15 mouse cellular contexts compared by ENCODE assay signal in genomic region chr19:17643128-17643797, GRCm38 (mm10).
DNase-seq lines count a peak whose midpoint lies in the region; ATAC-seq and TF ChIP-seq lines count a peak whose summit lies in the region.
"Had no signal": no experiment of that assay in that cellular context is flagged by ENCODE, and none has a peak within 500 bp of the region (broad histone marks: within the 10 kb centered on the region; RNA-seq: fewer than 3 reads in every experiment).

No protein-coding gene starts in this region.

- H3K27ac ChIP-seq in hindbrain, embryonic 13.5 days = no peak overlapping the region
- H3K27ac ChIP-seq in hindbrain, embryonic 10.5 days = no peak overlapping the region
- H3K27ac ChIP-seq: heart, embryonic 10.5 days had no signal

- CTCF ChIA-PET in Patski (lab: Charles Lee) = no interaction called here

- TF ChIP-seq POLR2A in brain, embryonic 14.5 days (IDR thresholded peaks at IDR 0.05; ENCODE audit: borderline replicate concordance, extremely low read depth, insufficient read depth, insufficient read length, poor library complexity, severe bottlenecking) = no peak

- intact Hi-C loops in left cerebral cortex, postnatal 4 days (cut with DNase I) = no loop called here

- peak; percentile 23 for TF ChIP-seq CTCF in Patski (IDR thresholded peaks at IDR 0.05)
- no peak for TF ChIP-seq CTCF in brain, embryonic 14.5 days (IDR thresholded peaks at IDR 0.05; ENCODE audit: borderline replicate concordance, extremely low read depth, insufficient read depth, insufficient read length)

- no peaks in the 10 kb centered on the region for H3K36me3 ChIP-seq in hindbrain, embryonic 13.5 days
- H3K36me3 ChIP-seq in hindbrain, embryonic 10.5 days = no peaks in the 10 kb centered on the region

- no peak overlapping the region for H3K4me2 ChIP-seq in hindbrain, embryonic 13.5 days

- in situ Hi-C loops in Patski (cut with MboI; ENCODE audit: low pct_unique_long_range_greater_than_20kb) = no loop called here

- H3K4me3 ChIP-seq in hindbrain, embryonic 13.5 days = no peak overlapping the region
- H3K4me3 ChIP-seq in hindbrain, embryonic 10.5 days = no peak overlapping the region
- H3K4me3 ChIP-seq: heart, embryonic 10.5 days had no signal

- DNase-seq in hindbrain, embryonic 10.5 days (ENCODE audit: low spot score) = no peak
- peak; percentile 34 for DNase-seq in left cerebral cortex, postnatal 4 days
- DNase-seq in left cerebral cortex, adult 8-10 months (ENCODE audit: low spot score in 2 of 2) = no peak
- peak; percentile 19 for DNase-seq in Patski (ENCODE audit: low read depth, low spot score)
- peak; percentile 50 for DNase-seq in brain, embryonic 14.5 days (ENCODE audit: low read depth)
- no peak for DNase-seq in gastrocnemius, adult 8-10 months (ENCODE audit: low spot score in 2 of 2)
- DNase-seq: cerebellum, adult 9-10 months; gastrocnemius, postnatal 25 days; heart, postnatal 14 days; kidney, adult 11 months; liver, postnatal 0 days; thymus, postnatal 25 days had no signal

- no peak overlapping the region for H3K9ac ChIP-seq in hindbrain, embryonic 13.5 days
- H3K9ac ChIP-seq: liver, postnatal 0 days had no signal

- 68% methylated on average over 3 of the region's 3 CpGs for WGBS in hindbrain, embryonic 13.5 days
- WGBS in hindbrain, embryonic 10.5 days = 76% methylated on average over 3 of the region's 3 CpGs

- no peaks in the 10 kb centered on the region for H3K4me1 ChIP-seq in hindbrain, embryonic 13.5 days (replicated peaks)
- no peaks in the 10 kb centered on the region for H3K4me1 ChIP-seq in hindbrain, embryonic 10.5 days (replicated peaks)
- H3K4me1 ChIP-seq: heart, embryonic 10.5 days had no signal

- H3K27me3 ChIP-seq in hindbrain, embryonic 13.5 days = no peaks in the 10 kb centered on the region
- H3K27me3 ChIP-seq in hindbrain, embryonic 10.5 days (ENCODE audit: insufficient read depth, poor library complexity, severe bottlenecking) = no peaks in the 10 kb centered on the region
- H3K27me3 ChIP-seq in Patski = no peaks in the 10 kb centered on the region

- POLR2A ChIA-PET in Patski (lab: Charles Lee) = no interaction called here

- H3K9me3 ChIP-seq in hindbrain, embryonic 13.5 days = no peaks in the 10 kb centered on the region
- H3K9me3 ChIP-seq in hindbrain, embryonic 10.5 days = no peaks in the 10 kb centered on the region
- H3K9me3 ChIP-seq: heart, embryonic 10.5 days had no signal

- peak; percentile 49; the same call in 1 of the 2 replicates for ATAC-seq in hindbrain, embryonic 13.5 days (ENCODE audit: low FRiP score)
- no peak for ATAC-seq in Patski
- ATAC-seq: CD4-positive, CD25-positive, alpha-beta regulatory T cell, adult 4 months; liver, postnatal 0 days had no signal

Comparison
In these comparisons a context has a peak if more than half of its experiments do, and no peak if none do; other contexts are left out.
1. DNase-seq: peak in left cerebral cortex, postnatal 4 days (single experiment), Patski (single experiment) and brain, embryonic 14.5 days (single experiment); none in hindbrain, embryonic 10.5 days (single experiment), left cerebral cortex, adult 8-10 months (0 of 2) and gastrocnemius, adult 8-10 months (0 of 2).